Mouse (Mus musculus) brain, embryonic 14.5 days (tissue): Measurements from ENCODE around the gene Rab3gap1. TPM values are rescaled to one million over a fixed set of nuclear protein-coding genes. Genes with fewer than 3 reads are reported as not detected.
"Not testable (repeated sequence)": the region's sequence is repeated elsewhere in the genome, so short reads cannot be mapped to it uniquely, and the experiment has no call there.

Experiments
- DNase-seq: peaks from one replicate; pipeline ENCODE4 v3.0.0-alpha.2; 2011; ENCODE audit warnings: low read depth
- CTCF ChIP-seq: fragments of 200-500 bp; IDR thresholded peaks from 2 replicates; pipeline ENCODE4 v1.5.1; 2012; ENCODE audit warnings: inconsistent platforms, mild to moderate bottlenecking, moderate library complexity, borderline replicate concordance; ENCODE audit not compliant: insufficient read depth, insufficient read length; ENCODE audit errors: extremely low read depth
- POLR2A ChIP-seq: fragments of 200-500 bp; IDR thresholded peaks from 2 replicates; pipeline ENCODE4 v1.6.1; 2012; ENCODE audit warnings: mild to moderate bottlenecking, inconsistent platforms, borderline replicate concordance; ENCODE audit not compliant: poor library complexity, insufficient read depth, insufficient read length, severe bottlenecking; ENCODE audit errors: extremely low read depth
- polyA plus RNA-seq: library from polyadenylated mRNA; depleted of rRNA; stranded (reverse); fragments of >200 nt; gene quantifications from 2 replicates; pipeline ENCODE4 v1.2.3, GENCODE M21; 2012

The Rab3gap1 gene
- polyA plus RNA-seq, 1 experiment, result 20.5 TPM

DNA sequence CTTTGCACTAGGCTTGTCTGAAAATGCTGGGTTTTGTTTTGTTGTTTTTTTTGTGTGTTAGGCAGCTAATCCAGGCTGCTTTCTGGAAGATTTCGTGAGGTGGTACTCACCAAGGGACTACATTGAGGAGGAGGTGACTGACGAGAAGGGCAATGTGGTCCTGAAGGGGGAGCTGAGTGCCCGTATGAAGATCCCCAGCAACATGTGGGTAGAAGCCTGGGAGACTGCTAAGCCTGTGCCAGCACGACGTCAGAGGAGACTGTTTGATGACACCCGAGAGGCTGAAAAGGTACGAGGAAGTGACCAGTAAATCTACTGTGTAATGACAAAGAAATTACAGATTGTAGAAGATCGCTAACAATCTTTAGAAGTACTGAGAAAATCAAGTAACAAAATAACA, 68.7 kb downstream of the Rab3gap1 start:
- peak; percentile 23 for DNase-seq

DNA sequence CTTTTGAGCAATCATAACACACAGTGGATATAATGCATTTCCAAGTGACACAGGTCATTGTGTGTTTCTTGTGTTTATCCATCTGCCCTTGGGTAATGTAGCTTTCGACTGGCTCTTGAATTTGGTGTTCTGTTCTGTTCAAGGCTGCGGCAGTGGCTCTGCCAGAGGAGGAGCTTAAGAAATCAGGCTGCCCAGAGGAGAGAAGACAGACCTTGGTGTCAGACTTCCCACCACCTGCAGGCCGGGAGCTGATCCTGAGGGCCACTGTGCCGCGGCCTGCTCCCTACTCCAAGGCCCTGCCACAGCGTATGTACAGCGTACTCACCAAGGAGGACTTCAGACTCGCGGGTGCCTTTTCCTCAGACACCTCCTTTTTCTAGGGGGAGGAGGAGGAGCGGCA, 73.7 kb downstream of the Rab3gap1 start:
- TF ChIP-seq CTCF (no peak), POLR2A (no peak)
- DNase-seq, result no peak

More for the DNA sequence above, 68.7 kb downstream of the Rab3gap1 start:
- peak; percentile 18; the same call in 1 of the 2 replicates for TF ChIP-seq CTCF
- TF ChIP-seq POLR2A, result no peak

- no peak for TF ChIP-seq CTCF
- TF ChIP-seq POLR2A, result no peak
- DNase-seq, result no peak
Measured at GRCm38 (mm10) chr1:127943516-127943915, 74.9 kb downstream of the Rab3gap1 start.

- no peak for TF ChIP-seq CTCF
- TF ChIP-seq POLR2A, result no peak
- DNase-seq, result no peak
Measured at GRCm38 (mm10) chr1:127945696-127946575, 77.4 kb downstream of the Rab3gap1 start.

DNA sequence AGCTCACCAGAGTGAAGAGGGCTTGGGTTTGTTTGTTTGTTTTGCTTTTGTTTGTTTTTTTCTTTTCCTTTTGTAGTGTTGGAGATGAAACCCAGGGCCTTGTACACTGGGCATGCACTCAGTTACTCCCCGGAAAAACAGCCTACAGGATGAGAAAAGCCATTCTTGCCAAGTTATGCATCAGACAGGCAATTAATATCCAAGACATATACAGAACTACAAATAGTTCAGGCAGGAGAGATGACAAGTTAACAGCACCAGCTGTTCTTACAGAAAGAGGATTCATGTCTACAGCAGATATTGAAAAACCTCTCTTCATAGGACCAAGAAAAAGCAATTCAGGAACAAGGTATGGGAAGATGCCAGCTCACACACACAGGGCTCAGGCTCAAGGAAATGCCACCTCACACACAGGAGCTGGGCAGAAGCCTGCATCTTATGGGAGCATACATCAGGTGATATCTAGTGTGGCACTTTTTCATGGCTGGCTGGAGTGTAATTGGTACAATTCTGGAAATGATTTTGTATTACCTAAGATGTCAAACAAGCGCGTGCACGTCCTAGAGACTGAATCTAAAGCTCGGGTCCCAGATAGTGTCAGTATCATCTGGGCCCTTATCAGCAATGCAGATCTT, 78.2 kb downstream of the Rab3gap1 start:
- no peak for DNase-seq
- TF ChIP-seq POLR2A (no peak), CTCF (no peak)

DNA sequence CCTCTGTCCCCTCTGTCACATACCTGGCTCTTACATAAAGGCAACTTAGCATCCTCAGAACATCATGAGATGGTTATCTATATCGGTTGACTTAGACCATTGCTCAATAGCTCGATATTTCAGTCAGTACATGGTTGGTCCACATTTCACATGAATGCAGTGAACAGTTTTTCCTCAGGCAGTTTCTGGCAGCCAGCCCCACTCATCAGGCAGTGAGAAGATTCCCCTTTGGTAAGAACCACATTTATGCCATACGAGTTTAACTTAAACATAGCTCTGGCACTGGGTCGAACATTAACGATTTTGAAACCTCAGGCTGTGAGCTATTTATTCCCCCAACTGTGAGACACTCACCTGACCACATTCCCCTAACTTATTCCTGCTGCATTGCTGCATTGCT, 80.2 kb downstream of the Rab3gap1 start:
- TF ChIP-seq POLR2A (no peak), CTCF (no peak)
- DNase-seq, result no peak

DNA sequence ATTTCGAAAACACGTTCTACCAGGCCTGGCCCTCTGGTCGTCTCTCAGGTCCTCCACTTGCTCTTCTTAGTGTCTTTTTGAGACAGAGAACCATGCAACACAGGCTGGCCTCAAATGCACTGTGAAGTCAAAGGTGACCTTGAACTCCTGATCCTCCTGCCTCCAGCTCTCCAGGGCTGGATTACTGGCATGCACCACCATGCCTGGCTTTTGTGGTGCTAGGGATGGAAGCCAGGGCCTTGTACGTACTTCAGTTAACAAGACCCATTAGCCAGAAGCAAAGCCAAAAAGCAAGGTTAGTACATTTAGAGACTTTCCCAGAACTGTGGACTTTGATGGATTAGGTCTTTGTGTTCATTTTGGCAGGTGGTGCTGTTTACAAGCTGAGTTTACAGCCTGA, 83.7 kb downstream of the Rab3gap1 start:
- TF ChIP-seq POLR2A, result no peak
- no peak for TF ChIP-seq CTCF
- DNase-seq, result no peak

GRCm38 (mm10) chr1:127954198-127954597, 85.6 kb downstream of the Rab3gap1 start:
- DNase-seq, result not testable (repeated sequence)

DNA sequence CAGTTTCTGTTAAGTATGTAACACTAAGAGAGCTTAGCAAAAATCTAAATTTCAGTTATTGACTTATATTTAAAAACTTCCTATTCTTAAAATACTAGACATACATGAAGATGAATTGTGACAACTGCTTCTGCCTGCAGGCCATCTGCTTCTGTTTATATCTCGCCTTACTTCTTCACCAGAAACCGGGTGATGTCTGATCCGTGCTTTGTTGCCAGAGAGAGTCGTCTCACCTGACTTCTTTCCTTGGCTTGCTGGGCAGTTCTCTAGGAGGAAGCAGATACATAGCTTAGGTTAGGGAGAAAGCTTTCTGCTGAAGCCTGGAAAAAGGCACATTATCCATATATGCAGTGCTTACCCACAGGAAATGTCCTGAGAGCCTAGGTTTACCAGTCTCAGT, 86.2 kb downstream of the Rab3gap1 start:
- DNase-seq, result no peak
- TF ChIP-seq CTCF, result no peak
- no peak for TF ChIP-seq POLR2A

GRCm38 (mm10) chr1:127956524-127956923, 88.0 kb downstream of the Rab3gap1 start:
- TF ChIP-seq POLR2A (no peak), CTCF (no peak)
- no peak for DNase-seq

- TF ChIP-seq POLR2A, result no peak
- no peak for TF ChIP-seq CTCF
- DNase-seq, result peak; percentile 56
Measured at GRCm38 (mm10) chr1:127958801-127959200, 90.2 kb downstream of the Rab3gap1 start.

GRCm38 (mm10) chr1:127959312-127959718, 90.7 kb downstream of the Rab3gap1 start:
- no peak for TF ChIP-seq POLR2A
- TF ChIP-seq CTCF, result no peak
- DNase-seq, result peak; percentile 59

GRCm38 (mm10) chr1:127961140-127961539, 92.6 kb downstream of the Rab3gap1 start:
- no peak for DNase-seq
- no peak for TF ChIP-seq CTCF

- no peak for DNase-seq
Measured at GRCm38 (mm10) chr1:127963326-127963725, 94.8 kb downstream of the Rab3gap1 start.

GRCm38 (mm10) chr1:127970870-127971269, 102.3 kb downstream of the Rab3gap1 start:
- TF ChIP-seq POLR2A (no peak), CTCF (no peak)
- no peak for DNase-seq

More at GRCm38 (mm10) chr1:127963326-127963725, 94.8 kb downstream of the Rab3gap1 start:
- TF ChIP-seq CTCF, result no peak
- no peak for TF ChIP-seq POLR2A
